Mouse (Mus musculus) liver, adult 10 weeks (tissue): ENCODE results near the gene Gm21650. TPM values are rescaled to one million over a fixed set of nuclear protein-coding genes. Genes with fewer than 3 reads are reported as not detected.

Experiments used
- polyA plus RNA-seq: library from polyadenylated mRNA; stranded (reverse); fragments of 350-450 nt; fragmentation: Illumina TruSeq; extraction: RNeasy Lipid Tissue Mini Kit (QIAGEN cat#74804); gene quantifications from one replicate; pipeline ENCODE4 v1.2.3, GENCODE M21; 2014; ENCODE audit warnings: low read depth, low replicate concordance

The Gm21650 gene
- not detected for polyA plus RNA-seq

DNA sequence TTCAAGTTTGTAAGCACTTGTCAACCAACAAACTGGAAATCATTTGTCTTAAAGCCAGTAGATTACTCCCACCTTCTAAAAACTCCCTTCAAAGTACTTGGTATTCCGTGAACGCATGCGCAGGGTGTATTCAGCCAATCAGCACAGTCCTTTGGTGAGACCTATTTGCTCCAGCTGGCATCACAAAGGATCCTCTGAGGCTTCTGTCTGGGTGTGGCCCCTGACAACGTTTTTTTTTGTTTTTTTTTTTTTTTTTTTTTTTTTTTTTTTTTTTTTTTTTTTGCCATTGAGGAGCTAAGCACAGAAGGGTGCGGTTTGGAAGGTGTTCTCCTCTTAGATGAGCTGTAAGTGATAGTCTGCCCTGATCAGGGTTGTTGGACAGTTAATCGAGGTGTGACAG lies at the start of gene Gm21650:
Gene Gm21650, plus strand, starts transcription at position 301 of the 400 bp plus-strand sequence.

